Mouse (Mus musculus): ENCODE data around the gene Apobec4. TPM values are rescaled to one million over a fixed set of nuclear protein-coding genes. Genes with fewer than 3 reads are reported as not detected.
"Not testable (repeated sequence)": the region's sequence is repeated elsewhere in the genome, so short reads cannot be mapped to it uniquely, and the experiment has no call there.

Gene Apobec4
- polyA plus RNA-seq, 1 experiment from 2014 or later: not detected

GRCm38 (mm10) chr1:152779071-152779737 is 28.9 kb downstream of the Apobec4 start:
- H3K4me2 ChIP-seq (ENCODE audit: low read depth): no peak overlapping the region
- no peaks in the 10 kb centered on the region for H3K27me3 ChIP-seq (ENCODE audit: control insufficient read depth, insufficient read depth, low read length)
- 42% methylated on average over 10 of the region's 10 CpGs for WGBS
- H3K36me3 ChIP-seq (ENCODE audit: control insufficient read depth, insufficient read depth, low read length): no peaks in the 10 kb centered on the region
- H3K4me3 ChIP-seq (ENCODE audit: low read depth, low read length): no peak overlapping the region
- H3K9ac ChIP-seq (ENCODE audit: low read length): no peak overlapping the region
- DNase-seq (ENCODE audit: low spot score): peak; percentile 74
- H3K9me3 ChIP-seq (ENCODE audit: control insufficient read depth, low read length): no peaks in the 10 kb centered on the region
- H3K4me1 ChIP-seq (ENCODE audit: control insufficient read depth, insufficient read depth, low read length): no peaks in the 10 kb centered on the region
- H3K27ac ChIP-seq (ENCODE audit: low read depth, low read length): no peak overlapping the region
- ATAC-seq (ENCODE audit: insufficient read depth, low FRiP score, low TSS enrichment): peak; percentile 31; the same call in 1 of the 2 replicates

GRCm38 (mm10) chr1:152784620-152785019 is 34.3 kb downstream of the Apobec4 start:
- Histone ChIP-seq H3K9me3 (ENCODE audit: control insufficient read depth, low read length) (no peaks in the 10 kb centered on the region), H3K4me1 (ENCODE audit: control insufficient read depth, insufficient read depth, low read length) (no peaks in the 10 kb centered on the region), H3K27me3 (ENCODE audit: control insufficient read depth, insufficient read depth, low read length) (no peaks in the 10 kb centered on the region), H3K4me3 (ENCODE audit: low read depth, low read length) (no peak overlapping the region), H3K36me3 (ENCODE audit: control insufficient read depth, insufficient read depth, low read length) (no peaks in the 10 kb centered on the region), H3K27ac (ENCODE audit: low read depth, low read length) (no peak overlapping the region), H3K4me2 (ENCODE audit: low read depth) (no peak overlapping the region), H3K9ac (ENCODE audit: low read length) (no peak overlapping the region)
- DNase-seq (ENCODE audit: low spot score) (no peak), ATAC-seq (ENCODE audit: insufficient read depth, low FRiP score, low TSS enrichment) (no peak)
- 98% methylated on average over 8 of the region's 8 CpGs for WGBS

GRCm38 (mm10) chr1:152785446-152785845 is 35.1 kb downstream of the Apobec4 start:
- H3K9me3 ChIP-seq (ENCODE audit: control insufficient read depth, low read length); ATAC-seq (ENCODE audit: insufficient read depth, low FRiP score, low TSS enrichment); H3K4me3 ChIP-seq (ENCODE audit: low read depth, low read length); DNase-seq (ENCODE audit: low spot score); H3K4me1 ChIP-seq (ENCODE audit: control insufficient read depth, insufficient read depth, low read length); H3K27me3 ChIP-seq (ENCODE audit: control insufficient read depth, insufficient read depth, low read length); H3K27ac ChIP-seq (ENCODE audit: low read depth, low read length); H3K4me2 ChIP-seq (ENCODE audit: low read depth); H3K9ac ChIP-seq (ENCODE audit: low read length); H3K36me3 ChIP-seq (ENCODE audit: control insufficient read depth, insufficient read depth, low read length): not testable (repeated sequence)
- 88% methylated on average over 3 of the region's 3 CpGs for WGBS

- Histone ChIP-seq H3K27me3 (ENCODE audit: control insufficient read depth, insufficient read depth, low read length) (no peaks in the 10 kb centered on the region), H3K9ac (ENCODE audit: low read length) (no peak overlapping the region), H3K27ac (ENCODE audit: low read depth, low read length) (no peak overlapping the region), H3K4me2 (ENCODE audit: low read depth) (no peak overlapping the region), H3K9me3 (ENCODE audit: control insufficient read depth, low read length) (no peaks in the 10 kb centered on the region), H3K4me3 (ENCODE audit: low read depth, low read length) (no peak overlapping the region), H3K36me3 (ENCODE audit: control insufficient read depth, insufficient read depth, low read length) (no peaks in the 10 kb centered on the region), H3K4me1 (ENCODE audit: control insufficient read depth, insufficient read depth, low read length) (0 out of 2 replicates have a peak, but pooled peaks cover 3% of the 10 kb centered on the region)
- WGBS: 91% methylated on average over 4 of the region's 4 CpGs
- ATAC-seq (ENCODE audit: insufficient read depth, low FRiP score, low TSS enrichment): no peak
- DNase-seq (ENCODE audit: low spot score): no peak
Observed at GRCm38 (mm10) chr1:152786953-152787352, 36.6 kb downstream of the Apobec4 start.

- no peaks in the 10 kb centered on the region for H3K27me3 ChIP-seq (ENCODE audit: control insufficient read depth, insufficient read depth, low read length)
- no peak overlapping the region for H3K4me2 ChIP-seq (ENCODE audit: low read depth)
- H3K36me3 ChIP-seq (ENCODE audit: control insufficient read depth, insufficient read depth, low read length): no peaks in the 10 kb centered on the region
- ATAC-seq (ENCODE audit: insufficient read depth, low FRiP score, low TSS enrichment) (no peak), DNase-seq (ENCODE audit: low spot score) (no peak)
- H3K4me3 ChIP-seq (ENCODE audit: low read depth, low read length): no peak overlapping the region
- WGBS: 48% methylated on average over 4 of the region's 4 CpGs
- no peak overlapping the region for H3K9ac ChIP-seq (ENCODE audit: low read length)
- H3K9me3 ChIP-seq (ENCODE audit: control insufficient read depth, low read length): no peaks in the 10 kb centered on the region
- H3K27ac ChIP-seq (ENCODE audit: low read depth, low read length): no peak overlapping the region
- H3K4me1 ChIP-seq (ENCODE audit: control insufficient read depth, insufficient read depth, low read length): peaks cover 9% of the 10 kb centered on the region
Observed at GRCm38 (mm10) chr1:152788121-152788660, 37.8 kb downstream of the Apobec4 start.

- Histone ChIP-seq H3K9me3 (ENCODE audit: control insufficient read depth, low read length) (no peaks in the 10 kb centered on the region), H3K27me3 (ENCODE audit: control insufficient read depth, insufficient read depth, low read length) (no peaks in the 10 kb centered on the region), H3K4me2 (ENCODE audit: low read depth) (no peak overlapping the region), H3K9ac (ENCODE audit: low read length) (no peak overlapping the region), H3K36me3 (ENCODE audit: control insufficient read depth, insufficient read depth, low read length) (no peaks in the 10 kb centered on the region), H3K4me1 (ENCODE audit: control insufficient read depth, insufficient read depth, low read length) (peaks cover 14% of the 10 kb centered on the region), H3K4me3 (ENCODE audit: low read depth, low read length) (no peak overlapping the region), H3K27ac (ENCODE audit: low read depth, low read length) (no peak overlapping the region)
- WGBS: 16% methylated on average over 12 of the region's 12 CpGs
- DNase-seq (ENCODE audit: low spot score) (peak; percentile 53), ATAC-seq (ENCODE audit: insufficient read depth, low FRiP score, low TSS enrichment) (0 out of 2 replicates have a peak, but pooled peaks have one; percentile 36)
Observed at GRCm38 (mm10) chr1:152790254-152790653, 39.9 kb downstream of the Apobec4 start.

GRCm38 (mm10) chr1:152790821-152791220 is 40.5 kb downstream of the Apobec4 start:
- H3K27ac ChIP-seq (ENCODE audit: low read depth, low read length): peak overlapping the region; percentile 68; the same call in 1 of the 2 replicates
- H3K4me3 ChIP-seq (ENCODE audit: low read depth, low read length): no peak overlapping the region
- no peaks in the 10 kb centered on the region for H3K27me3 ChIP-seq (ENCODE audit: control insufficient read depth, insufficient read depth, low read length)
- WGBS: 5% methylated on average over 6 of the region's 6 CpGs
- H3K9me3 ChIP-seq (ENCODE audit: control insufficient read depth, low read length): no peaks in the 10 kb centered on the region
- DNase-seq (ENCODE audit: low spot score) (peak; percentile 33), ATAC-seq (ENCODE audit: insufficient read depth, low FRiP score, low TSS enrichment) (no peak; the same call in 1 of the 2 replicates)
- peaks cover 14% of the 10 kb centered on the region for H3K4me1 ChIP-seq (ENCODE audit: control insufficient read depth, insufficient read depth, low read length)
- H3K36me3 ChIP-seq (ENCODE audit: control insufficient read depth, insufficient read depth, low read length): no peaks in the 10 kb centered on the region
- no peak overlapping the region for H3K4me2 ChIP-seq (ENCODE audit: low read depth)
- no peak overlapping the region for H3K9ac ChIP-seq (ENCODE audit: low read length)

GRCm38 (mm10) chr1:152791269-152791668 is 40.9 kb downstream of the Apobec4 start:
- WGBS: 9% methylated on average over 4 of the region's 4 CpGs
- 0 out of 2 replicates have a peak, but pooled peaks have one; percentile 21 for ATAC-seq (ENCODE audit: insufficient read depth, low FRiP score, low TSS enrichment)
- DNase-seq (ENCODE audit: low spot score): peak; percentile 33

More at GRCm38 (mm10) chr1:152791269-152791668, 40.9 kb downstream of the Apobec4 start:
- no peak overlapping the region for H3K4me2 ChIP-seq (ENCODE audit: low read depth)
- H3K4me3 ChIP-seq (ENCODE audit: low read depth, low read length): no peak overlapping the region
- no peak overlapping the region for H3K9ac ChIP-seq (ENCODE audit: low read length)
- H3K9me3 ChIP-seq (ENCODE audit: control insufficient read depth, low read length): no peaks in the 10 kb centered on the region
- peaks cover 14% of the 10 kb centered on the region for H3K4me1 ChIP-seq (ENCODE audit: control insufficient read depth, insufficient read depth, low read length)
- no peaks in the 10 kb centered on the region for H3K27me3 ChIP-seq (ENCODE audit: control insufficient read depth, insufficient read depth, low read length)
- H3K27ac ChIP-seq (ENCODE audit: low read depth, low read length): peak overlapping the region; percentile 68; the same call in 1 of the 2 replicates
- no peaks in the 10 kb centered on the region for H3K36me3 ChIP-seq (ENCODE audit: control insufficient read depth, insufficient read depth, low read length)

All from neural tube, embryonic 11.5 days (tissue).